Mouse (Mus musculus) hindbrain, embryonic 11.5 days (tissue): ENCODE measurements at regions not wholly inside any gene's neighbourhood (a gene's known extent, or its start where the extent isn't known, plus 50 kb on each side); places are given as distances from the start of the nearest gene placed in this dataset.
A peak's percentile ranks its signal among the peaks of the same experiment; 100 is the strongest.

Source experiments
- ATAC-seq: fragments of 200-750 bp; cut with Nextera tagmentation; 2 replicates; pipeline ENCODE4 v1.8.0; 2017; ENCODE audit warnings: mild to moderate bottlenecking, moderate TSS enrichment, moderate library complexity; ENCODE audit not compliant: low FRiP score
- DNase-seq: peaks from one replicate; pipeline ENCODE4 v3.0.0-alpha.2; 2015; ENCODE audit warnings: low spot score
- H3K27ac ChIP-seq: fragments of 300-500 bp; sonication (generic); 2 replicates; pipeline ENCODE4 v1.5.1; 2014; ENCODE audit warnings: mild to moderate bottlenecking, low read depth, low read length
- H3K27me3 ChIP-seq: fragments of 300-500 bp; sonication (generic); 2 replicates; pipeline ENCODE4 v1.6.1; 2014; ENCODE audit warnings: mild to moderate bottlenecking, low read length, moderate library complexity, mixed read lengths; ENCODE audit not compliant: control insufficient read depth, insufficient read depth
- H3K36me3 ChIP-seq: fragments of 300-500 bp; sonication (generic); 2 replicates; pipeline ENCODE4 v1.6.1; 2014; ENCODE audit warnings: mild to moderate bottlenecking, low read length, moderate library complexity, mixed read lengths; ENCODE audit not compliant: control insufficient read depth, insufficient read depth
- H3K4me1 ChIP-seq: fragments of 300-500 bp; sonication (generic); replicated peaks from 2 replicates; pipeline ENCODE4 v1.6.1; 2014; ENCODE audit warnings: low read length, mixed read lengths; ENCODE audit not compliant: control insufficient read depth, insufficient read depth
- H3K4me2 ChIP-seq: fragments of 300-500 bp; sonication (generic); replicated peaks from 2 replicates; pipeline ENCODE4 v1.6.1; 2014; ENCODE audit warnings: mild to moderate bottlenecking, low read depth, low read length
- H3K4me3 ChIP-seq: fragments of 300-500 bp; sonication (generic); 2 replicates; pipeline ENCODE4 v1.5.1; 2014; ENCODE audit warnings: low read depth, low read length
- H3K9ac ChIP-seq: fragments of 300-500 bp; sonication (generic); 2 replicates; pipeline ENCODE4 v1.6.1; 2014; ENCODE audit warnings: low read depth, low read length
- H3K9me3 ChIP-seq: fragments of 300-500 bp; sonication (generic); 2 replicates; pipeline ENCODE4 v1.6.1; 2016; ENCODE audit warnings: low read length; ENCODE audit not compliant: control insufficient read depth
- WGBS: fragments of 180-500 bp; shearing (Covaris S2); extraction: QIAGEN DNeasy Blood & Tissue Kit; methylation state at CpG from one replicate; pipeline ENCODE4 v1.1.7; 2014; 5-methylcytosine and 5-hydroxymethylcytosine counted together

GRCm38 (mm10) chr8:113125586-113125985, 509.8 kb upstream of the Mon1b start:
- Histone ChIP-seq H3K9me3 (no peaks in the 10 kb centered on the region), H3K36me3 (no peaks in the 10 kb centered on the region), H3K27me3 (no peaks in the 10 kb centered on the region), H3K4me2 (no peak overlapping the region), H3K4me3 (no peak overlapping the region), H3K4me1 (no peaks in the 10 kb centered on the region), H3K27ac (no peak overlapping the region), H3K9ac (no peak overlapping the region)
- no peak for DNase-seq
- 81% methylated on average over 6 of the region's 6 CpGs for WGBS
- ATAC-seq, result no peak

- H3K27me3 ChIP-seq, result no peaks in the 10 kb centered on the region
- H3K4me1 ChIP-seq, result no peaks in the 10 kb centered on the region
- no peaks in the 10 kb centered on the region for H3K36me3 ChIP-seq
- no peak overlapping the region for H3K27ac ChIP-seq
- H3K4me2 ChIP-seq, result no peak overlapping the region
- ATAC-seq, result no peak
- H3K9ac ChIP-seq, result no peak overlapping the region
- no peak overlapping the region for H3K4me3 ChIP-seq
- H3K9me3 ChIP-seq, result no peaks in the 10 kb centered on the region
- no peak for DNase-seq
Measured at GRCm38 (mm10) chr8:113137361-113137760, 498.0 kb upstream of the Mon1b start.

- H3K4me2 ChIP-seq, result no peak overlapping the region
- WGBS, result 81% methylated on average over 1 of the region's 1 CpGs
- ATAC-seq, result no peak
Measured at GRCm38 (mm10) chr8:113140021-113140420, 495.4 kb upstream of the Mon1b start.

GRCm38 (mm10) chr8:113141131-113141530, 494.3 kb upstream of the Mon1b start:
- Histone ChIP-seq H3K4me1 (no peaks in the 10 kb centered on the region), H3K27ac (no peak overlapping the region), H3K36me3 (no peaks in the 10 kb centered on the region), H3K4me2 (no peak overlapping the region), H3K4me3 (no peak overlapping the region), H3K9ac (no peak overlapping the region), H3K27me3 (no peaks in the 10 kb centered on the region), H3K9me3 (no peaks in the 10 kb centered on the region)
- WGBS, result 85% methylated on average over 1 of the region's 1 CpGs
- DNase-seq, result no peak
- no peak for ATAC-seq

More at GRCm38 (mm10) chr8:113140021-113140420, 495.4 kb upstream of the Mon1b start:
- no peak for DNase-seq
- Histone ChIP-seq H3K36me3 (no peaks in the 10 kb centered on the region), H3K4me1 (no peaks in the 10 kb centered on the region), H3K9ac (no peak overlapping the region), H3K9me3 (no peaks in the 10 kb centered on the region), H3K4me3 (no peak overlapping the region), H3K27me3 (no peaks in the 10 kb centered on the region), H3K27ac (no peak overlapping the region)

GRCm38 (mm10) chr8:113176591-113176990, 458.8 kb upstream of the Mon1b start:
- H3K4me1 ChIP-seq, result no peaks in the 10 kb centered on the region
- no peak overlapping the region for H3K4me3 ChIP-seq
- no peaks in the 10 kb centered on the region for H3K9me3 ChIP-seq
- H3K4me2 ChIP-seq, result no peak overlapping the region
- ATAC-seq, result 0 out of 2 replicates have a peak, but pooled peaks have one; percentile 43
- no peak for DNase-seq
- 83% methylated on average over 1 of the region's 1 CpGs for WGBS
- no peak overlapping the region for H3K27ac ChIP-seq
- H3K9ac ChIP-seq, result no peak overlapping the region
- no peaks in the 10 kb centered on the region for H3K27me3 ChIP-seq
- no peaks in the 10 kb centered on the region for H3K36me3 ChIP-seq

GRCm38 (mm10) chr8:113183186-113183585, 452.2 kb upstream of the Mon1b start:
- H3K9ac ChIP-seq, result no peak overlapping the region
- no peaks in the 10 kb centered on the region for H3K36me3 ChIP-seq
- DNase-seq (no peak), ATAC-seq (no peak)
- 11% methylated on average over 2 of the region's 2 CpGs for WGBS
- no peak overlapping the region for H3K4me3 ChIP-seq
- no peak overlapping the region for H3K4me2 ChIP-seq
- H3K9me3 ChIP-seq, result no peaks in the 10 kb centered on the region
- H3K27me3 ChIP-seq, result no peaks in the 10 kb centered on the region
- H3K27ac ChIP-seq, result no peak overlapping the region
- no peaks in the 10 kb centered on the region for H3K4me1 ChIP-seq

- no peak for DNase-seq
- no peak overlapping the region for H3K4me2 ChIP-seq
- no peaks in the 10 kb centered on the region for H3K4me1 ChIP-seq
- H3K27ac ChIP-seq, result no peak overlapping the region
- H3K9ac ChIP-seq, result no peak overlapping the region
- H3K4me3 ChIP-seq, result no peak overlapping the region
- no peak for ATAC-seq
- no peaks in the 10 kb centered on the region for H3K27me3 ChIP-seq
- WGBS, result 93% methylated on average over 1 of the region's 1 CpGs
- H3K9me3 ChIP-seq, result no peaks in the 10 kb centered on the region
- H3K36me3 ChIP-seq, result no peaks in the 10 kb centered on the region
Measured at GRCm38 (mm10) chr8:113190537-113190936, 444.9 kb upstream of the Mon1b start.

- Histone ChIP-seq H3K4me2 (no peak overlapping the region), H3K9me3 (no peaks in the 10 kb centered on the region), H3K27ac (no peak overlapping the region), H3K27me3 (no peaks in the 10 kb centered on the region), H3K4me1 (no peaks in the 10 kb centered on the region), H3K4me3 (no peak overlapping the region), H3K9ac (no peak overlapping the region), H3K36me3 (no peaks in the 10 kb centered on the region)
- WGBS, result 87% methylated on average over 3 of the region's 3 CpGs
- DNase-seq (no peak), ATAC-seq (no peak)
Measured at GRCm38 (mm10) chr8:113191537-113191936, 443.9 kb upstream of the Mon1b start.
